Mouse (Mus musculus): ENCODE data around the gene Nr2f6.
A peak's percentile ranks its signal among the peaks of the same experiment; 100 is the strongest.

The Nr2f6 gene

GRCm38 (mm10) chr8:71381421-71381970 lies at the start of gene Nr2f6:
Nr2f6 (minus strand) TSS chr8:71381960.
- DNase-seq (ENCODE audit: low read depth, low spot score), result peak; percentile 84

- DNase-seq (ENCODE audit: low read depth, low spot score), result no peak
Observed at GRCm38 (mm10) chr8:71422121-71422520, 40.4 kb upstream of the Nr2f6 start.

- DNase-seq (ENCODE audit: low read depth, low spot score), result no peak
Observed at GRCm38 (mm10) chr8:71411535-71412273, 29.9 kb upstream of the Nr2f6 start.

GRCm38 (mm10) chr8:71408231-71408630 lies 26.5 kb upstream of the Nr2f6 start:
- no peak for DNase-seq (ENCODE audit: low read depth, low spot score)

GRCm38 (mm10) chr8:71407441-71407840 lies 25.7 kb upstream of the Nr2f6 start:
- DNase-seq (ENCODE audit: low read depth, low spot score), result no peak

- DNase-seq (ENCODE audit: low read depth, low spot score), result peak; percentile 82
Observed at GRCm38 (mm10) chr8:71406099-71407015, 24.6 kb upstream of the Nr2f6 start.

GRCm38 (mm10) chr8:71405401-71406098 lies 23.8 kb upstream of the Nr2f6 start, which contains the start of gene Ankle1:
Ankle1 (plus strand) TSS chr8:71406010.
- peak; percentile 96 for DNase-seq (ENCODE audit: low read depth, low spot score)

- DNase-seq (ENCODE audit: low read depth, low spot score), result no peak
Observed at GRCm38 (mm10) chr8:71404951-71405351, 23.2 kb upstream of the Nr2f6 start.

- no peak for DNase-seq (ENCODE audit: low read depth, low spot score)
Observed at GRCm38 (mm10) chr8:71404011-71404410, 22.3 kb upstream of the Nr2f6 start.

- DNase-seq (ENCODE audit: low read depth, low spot score), result no peak
Observed at GRCm38 (mm10) chr8:71403107-71403885, 21.5 kb upstream of the Nr2f6 start.

GRCm38 (mm10) chr8:71402446-71402964 lies 20.7 kb upstream of the Nr2f6 start:
- DNase-seq (ENCODE audit: low read depth, low spot score), result no peak

GRCm38 (mm10) chr8:71401454-71401853 lies 19.7 kb upstream of the Nr2f6 start:
- no peak for DNase-seq (ENCODE audit: low read depth, low spot score)

- no peak for DNase-seq (ENCODE audit: low read depth, low spot score)
Observed at GRCm38 (mm10) chr8:71400826-71401225, 19.1 kb upstream of the Nr2f6 start.

- DNase-seq (ENCODE audit: low read depth, low spot score), result no peak
Observed at GRCm38 (mm10) chr8:71397701-71398100, 15.9 kb upstream of the Nr2f6 start.

- peak; percentile 93 for DNase-seq (ENCODE audit: low read depth, low spot score)
Observed at GRCm38 (mm10) chr8:71396639-71397305, 15.0 kb upstream of the Nr2f6 start, which contains the start of gene Babam1. Babam1 (plus strand) TSS chr8:71396861.

- DNase-seq (ENCODE audit: low read depth, low spot score), result no peak
Observed at GRCm38 (mm10) chr8:71395629-71396028, 13.9 kb upstream of the Nr2f6 start, which contains the start of gene Ushbp1. Ushbp1 (minus strand) TSS chr8:71395802.

GRCm38 (mm10) chr8:71395071-71395470 lies 13.3 kb upstream of the Nr2f6 start:
- DNase-seq (ENCODE audit: low read depth, low spot score), result no peak

GRCm38 (mm10) chr8:71394481-71394880 lies 12.7 kb upstream of the Nr2f6 start:
- DNase-seq (ENCODE audit: low read depth, low spot score), result no peak

- no peak for DNase-seq (ENCODE audit: low read depth, low spot score)
Observed at GRCm38 (mm10) chr8:71392871-71393270, 11.1 kb upstream of the Nr2f6 start.

- no peak for DNase-seq (ENCODE audit: low read depth, low spot score)
Observed at GRCm38 (mm10) chr8:71392391-71392790, 10.6 kb upstream of the Nr2f6 start.

Measured in mesoderm, embryonic 11.5 days (tissue).